Mouse (Mus musculus): ENCODE data around the gene Camta1. TPM values are rescaled to one million over a fixed set of nuclear protein-coding genes. Genes with fewer than 3 reads are reported as not detected.

The Camta1 gene
- total RNA-seq, 1 experiment = 9.3 TPM

DNA sequence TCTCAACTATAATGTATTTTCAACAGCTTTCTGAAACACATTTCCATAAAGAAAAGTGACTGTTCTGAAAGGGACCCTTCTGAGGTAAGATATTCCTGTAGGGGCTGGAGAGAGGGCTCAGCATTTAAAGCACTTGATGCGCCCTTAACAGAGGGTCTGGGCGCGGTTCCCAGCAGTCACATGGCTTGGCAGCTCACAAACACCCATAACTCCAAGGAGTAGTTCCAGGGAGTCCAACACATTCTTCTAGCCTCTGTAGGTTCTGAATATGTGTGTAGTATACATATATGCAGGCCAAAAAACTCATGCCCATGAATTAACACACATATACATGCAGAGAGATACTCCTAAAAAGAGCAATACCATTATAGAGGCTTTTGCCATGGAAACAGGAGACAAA, 333.9 kb downstream of the Camta1 start:
- in situ Hi-C loops (cut with MboI; ENCODE audit: low sequenced_read_pairs in 2 of 2, unreplicated experiment in 2 of 2) = no loop called here
- no peak overlapping the region for H3K9ac ChIP-seq (ENCODE audit: insufficient read depth, low read depth, low read length, poor library complexity, severe bottlenecking)
- DNase-seq (ENCODE audit: low read depth, low spot score) = no peak

GRCm38 (mm10) chr4:151520103-151520502, 341.6 kb downstream of the Camta1 start:
- Histone ChIP-seq H3K36me3 (ENCODE audit: control insufficient read depth, insufficient read depth, low read length, poor library complexity, severe bottlenecking) (no peaks in the 10 kb centered on the region), H3K9me3 (ENCODE audit: control insufficient read depth, insufficient read depth, low read depth, low read length) (no peaks in the 10 kb centered on the region), H3K4me3 (ENCODE audit: insufficient read depth in 1 of 2, low read depth in 1 of 2, low read length in 2 of 2, poor library complexity in 1 of 2, severe bottlenecking in 1 of 2) (no peak overlapping the region), H3K9ac (ENCODE audit: insufficient read depth, low read depth, low read length, poor library complexity, severe bottlenecking) (no peak overlapping the region), H3K4me1 (ENCODE audit: control insufficient read depth in 2 of 2, insufficient read depth in 2 of 2, low read length in 2 of 2, poor library complexity in 1 of 2) (no peaks in the 10 kb centered on the region), H3K27ac (ENCODE audit: insufficient read depth, low read depth, low read length, poor library complexity, severe bottlenecking) (no peak overlapping the region)
- TF ChIP-seq MAFK (IDR thresholded peaks at IDR 0.05; ENCODE audit: insufficient read depth, low read depth, low read length) (no peak), ZNF384 (IDR thresholded peaks at IDR 0.05; ENCODE audit: low read depth, low read length) (no peak), CHD2 (IDR thresholded peaks at IDR 0.05; ENCODE audit: low read depth, low read length) (no peak), ZC3H11A (IDR thresholded peaks at IDR 0.05; ENCODE audit: borderline replicate concordance, low read depth, low read length) (no peak), HCFC1 (IDR thresholded peaks at IDR 0.05; ENCODE audit: borderline replicate concordance, insufficient read depth, low read length) (no peak)
- in situ Hi-C loops (cut with MboI; ENCODE audit: low sequenced_read_pairs in 2 of 2, unreplicated experiment in 2 of 2) = no loop called here
- no peak for DNase-seq (ENCODE audit: low read depth, low spot score)

More for the DNA sequence above, 333.9 kb downstream of the Camta1 start:
- TF ChIP-seq CHD2 (IDR thresholded peaks at IDR 0.05; ENCODE audit: low read depth, low read length) = no peak
- TF ChIP-seq MAFK (IDR thresholded peaks at IDR 0.05; ENCODE audit: insufficient read depth, low read depth, low read length) = no peak
- TF ChIP-seq HCFC1 (IDR thresholded peaks at IDR 0.05; ENCODE audit: borderline replicate concordance, insufficient read depth, low read length) = no peak
- no peak for TF ChIP-seq ZC3H11A (IDR thresholded peaks at IDR 0.05; ENCODE audit: borderline replicate concordance, low read depth, low read length)
- TF ChIP-seq ZNF384 (IDR thresholded peaks at IDR 0.05; ENCODE audit: low read depth, low read length) = no peak
- H3K4me3 ChIP-seq (ENCODE audit: insufficient read depth in 1 of 2, low read depth in 1 of 2, low read length in 2 of 2, poor library complexity in 1 of 2, severe bottlenecking in 1 of 2) = no peak overlapping the region
- no peak overlapping the region for H3K27ac ChIP-seq (ENCODE audit: insufficient read depth, low read depth, low read length, poor library complexity, severe bottlenecking)
- no peaks in the 10 kb centered on the region for H3K9me3 ChIP-seq (ENCODE audit: control insufficient read depth, insufficient read depth, low read depth, low read length)
- H3K4me1 ChIP-seq (ENCODE audit: control insufficient read depth in 2 of 2, insufficient read depth in 2 of 2, low read length in 2 of 2, poor library complexity in 1 of 2) = no peaks in the 10 kb centered on the region
- H3K36me3 ChIP-seq (ENCODE audit: control insufficient read depth, insufficient read depth, low read length, poor library complexity, severe bottlenecking) = no peaks in the 10 kb centered on the region

- H3K4me3 ChIP-seq (ENCODE audit: insufficient read depth in 1 of 2, low read depth in 1 of 2, low read length in 2 of 2, poor library complexity in 1 of 2, severe bottlenecking in 1 of 2) = no peak overlapping the region
Observed at GRCm38 (mm10) chr4:151519011-151519410, 342.7 kb downstream of the Camta1 start.

GRCm38 (mm10) chr4:151516998-151517799, 344.5 kb downstream of the Camta1 start:
- Histone ChIP-seq H3K27ac (ENCODE audit: insufficient read depth, low read depth, low read length, poor library complexity, severe bottlenecking) (no peak overlapping the region), H3K36me3 (ENCODE audit: control insufficient read depth, insufficient read depth, low read length, poor library complexity, severe bottlenecking) (no peaks in the 10 kb centered on the region), H3K9me3 (ENCODE audit: control insufficient read depth, insufficient read depth, low read depth, low read length) (no peaks in the 10 kb centered on the region), H3K9ac (ENCODE audit: insufficient read depth, low read depth, low read length, poor library complexity, severe bottlenecking) (no peak overlapping the region), H3K4me1 (ENCODE audit: control insufficient read depth in 2 of 2, insufficient read depth in 2 of 2, low read length in 2 of 2, poor library complexity in 1 of 2) (no peaks in the 10 kb centered on the region), H3K4me3 (ENCODE audit: insufficient read depth in 1 of 2, low read depth in 1 of 2, low read length in 2 of 2, poor library complexity in 1 of 2, severe bottlenecking in 1 of 2) (no peak overlapping the region)
- DNase-seq (ENCODE audit: low read depth, low spot score) = no peak
- in situ Hi-C loops (cut with MboI; ENCODE audit: low sequenced_read_pairs in 2 of 2, unreplicated experiment in 2 of 2) = no loop called here
- TF ChIP-seq HCFC1 (IDR thresholded peaks at IDR 0.05; ENCODE audit: borderline replicate concordance, insufficient read depth, low read length) (no peak), ZNF384 (IDR thresholded peaks at IDR 0.05; ENCODE audit: low read depth, low read length) (no peak), CHD2 (IDR thresholded peaks at IDR 0.05; ENCODE audit: low read depth, low read length) (no peak)

More at GRCm38 (mm10) chr4:151519011-151519410, 342.7 kb downstream of the Camta1 start:
- Histone ChIP-seq H3K36me3 (ENCODE audit: control insufficient read depth, insufficient read depth, low read length, poor library complexity, severe bottlenecking) (no peaks in the 10 kb centered on the region), H3K27ac (ENCODE audit: insufficient read depth, low read depth, low read length, poor library complexity, severe bottlenecking) (no peak overlapping the region), H3K4me1 (ENCODE audit: control insufficient read depth in 2 of 2, insufficient read depth in 2 of 2, low read length in 2 of 2, poor library complexity in 1 of 2) (no peaks in the 10 kb centered on the region), H3K9me3 (ENCODE audit: control insufficient read depth, insufficient read depth, low read depth, low read length) (no peaks in the 10 kb centered on the region), H3K9ac (ENCODE audit: insufficient read depth, low read depth, low read length, poor library complexity, severe bottlenecking) (no peak overlapping the region)
- TF ChIP-seq CHD2 (IDR thresholded peaks at IDR 0.05; ENCODE audit: low read depth, low read length) = no peak
- TF ChIP-seq MAFK (IDR thresholded peaks at IDR 0.05; ENCODE audit: insufficient read depth, low read depth, low read length) = no peak
- no peak for TF ChIP-seq ZNF384 (IDR thresholded peaks at IDR 0.05; ENCODE audit: low read depth, low read length)
- in situ Hi-C loops (cut with MboI; ENCODE audit: low sequenced_read_pairs in 2 of 2, unreplicated experiment in 2 of 2) = no loop called here
- no peak for DNase-seq (ENCODE audit: low read depth, low spot score)

Data from ES-E14 (cell line).